Mouse (Mus musculus): Measurements from ENCODE around the gene Mark4. TPM values are rescaled to one million over a fixed set of nuclear protein-coding genes. Genes with fewer than 3 reads are reported as not detected.
A peak's percentile ranks its signal among the peaks of the same experiment; 100 is the strongest.

Gene Mark4
- polyA plus RNA-seq (2012; ENCODE audit: insufficient read depth, insufficient read length, missing spikeins) = 9.8 and 10.9 TPM in 2 replicates

GRCm38 (mm10) chr7:19458591-19459111 lies at the start of gene Mark4:
Mark4 (minus strand) TSS chr7:19458821.
- Histone ChIP-seq H3K4me1 (ENCODE audit: control insufficient read depth, insufficient read depth, insufficient read length, low read length) (peaks cover 12% of the 10 kb centered on the region; the same call in 1 of the 2 replicates), H3K27ac (replicated peaks; ENCODE audit: low read depth, low read length) (peak within 1 kb of the TSS; percentile 82), H3K4me3 (ENCODE audit: insufficient read depth, low read depth, low read length) (peak within 1 kb of the TSS; percentile 90)

GRCm38 (mm10) chr7:19507612-19507981 lies 49.0 kb upstream of the Mark4 start:
- H3K27ac ChIP-seq (replicated peaks; ENCODE audit: low read depth, low read length) = no peak overlapping the region
- H3K4me3 ChIP-seq (ENCODE audit: insufficient read depth, low read depth, low read length) = peak overlapping the region; percentile 95

GRCm38 (mm10) chr7:19506969-19507611 lies 48.5 kb upstream of the Mark4 start:
- Histone ChIP-seq H3K27ac (replicated peaks; ENCODE audit: low read depth, low read length) (no peak overlapping the region), H3K4me1 (ENCODE audit: control insufficient read depth, insufficient read depth, insufficient read length, low read length) (peaks cover 3% of the 10 kb centered on the region), H3K4me3 (ENCODE audit: insufficient read depth, low read depth, low read length) (peak overlapping the region; percentile 95)

More at GRCm38 (mm10) chr7:19507612-19507981, 49.0 kb upstream of the Mark4 start:
- peaks cover 3% of the 10 kb centered on the region for H3K4me1 ChIP-seq (ENCODE audit: control insufficient read depth, insufficient read depth, insufficient read length, low read length)

- H3K4me3 ChIP-seq (ENCODE audit: insufficient read depth, low read depth, low read length) = no peak overlapping the region
- H3K27ac ChIP-seq (replicated peaks; ENCODE audit: low read depth, low read length) = no peak overlapping the region
- H3K4me1 ChIP-seq (ENCODE audit: control insufficient read depth, insufficient read depth, insufficient read length, low read length) = peaks cover 3% of the 10 kb centered on the region
These were observed 47.7 kb upstream of the Mark4 start for GRCm38 (mm10) chr7:19506326-19506725.

- no peak overlapping the region for H3K27ac ChIP-seq (replicated peaks; ENCODE audit: low read depth, low read length)
- H3K4me1 ChIP-seq (ENCODE audit: control insufficient read depth, insufficient read depth, insufficient read length, low read length) = no peaks in the 10 kb centered on the region; the same call in 1 of the 2 replicates
- H3K4me3 ChIP-seq (ENCODE audit: insufficient read depth, low read depth, low read length) = no peak overlapping the region
These were observed 45.0 kb upstream of the Mark4 start for GRCm38 (mm10) chr7:19503481-19504068.

GRCm38 (mm10) chr7:19501658-19502057 lies 43.0 kb upstream of the Mark4 start:
- Histone ChIP-seq H3K27ac (replicated peaks; ENCODE audit: low read depth, low read length) (0 out of 2 replicates have a peak overlapping the region, but pooled peaks have one; percentile 5), H3K4me1 (ENCODE audit: control insufficient read depth, insufficient read depth, insufficient read length, low read length) (no peaks in the 10 kb centered on the region), H3K4me3 (ENCODE audit: insufficient read depth, low read depth, low read length) (no peak overlapping the region)

- H3K4me1 ChIP-seq (ENCODE audit: control insufficient read depth, insufficient read depth, insufficient read length, low read length) = 0 out of 2 replicates have a peak, but pooled peaks cover 2% of the 10 kb centered on the region
- H3K27ac ChIP-seq (replicated peaks; ENCODE audit: low read depth, low read length) = no peak overlapping the region
- H3K4me3 ChIP-seq (ENCODE audit: insufficient read depth, low read depth, low read length) = no peak overlapping the region
These were observed 42.1 kb upstream of the Mark4 start for GRCm38 (mm10) chr7:19500420-19501363.

GRCm38 (mm10) chr7:19498326-19498725 lies 39.7 kb upstream of the Mark4 start:
- H3K27ac ChIP-seq (replicated peaks; ENCODE audit: low read depth, low read length) = no peak overlapping the region
- H3K4me1 ChIP-seq (ENCODE audit: control insufficient read depth, insufficient read depth, insufficient read length, low read length) = 0 out of 2 replicates have a peak, but pooled peaks cover 2% of the 10 kb centered on the region
- no peak overlapping the region for H3K4me3 ChIP-seq (ENCODE audit: insufficient read depth, low read depth, low read length)

GRCm38 (mm10) chr7:19496214-19496555 lies 37.6 kb upstream of the Mark4 start:
- no peak overlapping the region for H3K4me3 ChIP-seq (ENCODE audit: insufficient read depth, low read depth, low read length)
- H3K27ac ChIP-seq (replicated peaks; ENCODE audit: low read depth, low read length) = no peak overlapping the region
- peaks cover 7% of the 10 kb centered on the region for H3K4me1 ChIP-seq (ENCODE audit: control insufficient read depth, insufficient read depth, insufficient read length, low read length)

- H3K4me3 ChIP-seq (ENCODE audit: insufficient read depth, low read depth, low read length) = no peak overlapping the region
- peaks cover 7% of the 10 kb centered on the region for H3K4me1 ChIP-seq (ENCODE audit: control insufficient read depth, insufficient read depth, insufficient read length, low read length)
- no peak overlapping the region for H3K27ac ChIP-seq (replicated peaks; ENCODE audit: low read depth, low read length)
These were observed 37.0 kb upstream of the Mark4 start for GRCm38 (mm10) chr7:19495521-19496213.

- no peak overlapping the region for H3K4me3 ChIP-seq (ENCODE audit: insufficient read depth, low read depth, low read length)
- no peak overlapping the region for H3K27ac ChIP-seq (replicated peaks; ENCODE audit: low read depth, low read length)
- peaks cover 7% of the 10 kb centered on the region for H3K4me1 ChIP-seq (ENCODE audit: control insufficient read depth, insufficient read depth, insufficient read length, low read length)
These were observed 36.3 kb upstream of the Mark4 start for GRCm38 (mm10) chr7:19494751-19495474.

GRCm38 (mm10) chr7:19491731-19492130 lies 33.1 kb upstream of the Mark4 start:
- H3K27ac ChIP-seq (replicated peaks; ENCODE audit: low read depth, low read length) = peak overlapping the region; percentile 41; the same call in 1 of the 2 replicates
- no peak overlapping the region; the same call in 1 of the 2 replicates for H3K4me3 ChIP-seq (ENCODE audit: insufficient read depth, low read depth, low read length)
- peaks cover 7% of the 10 kb centered on the region for H3K4me1 ChIP-seq (ENCODE audit: control insufficient read depth, insufficient read depth, insufficient read length, low read length)

- Histone ChIP-seq H3K4me1 (ENCODE audit: control insufficient read depth, insufficient read depth, insufficient read length, low read length) (peaks cover 6% of the 10 kb centered on the region), H3K4me3 (ENCODE audit: insufficient read depth, low read depth, low read length) (no peak overlapping the region), H3K27ac (replicated peaks; ENCODE audit: low read depth, low read length) (no peak overlapping the region)
These were observed 30.9 kb upstream of the Mark4 start for GRCm38 (mm10) chr7:19489525-19489924.

GRCm38 (mm10) chr7:19486549-19486948 lies 27.9 kb upstream of the Mark4 start:
- H3K4me1 ChIP-seq (ENCODE audit: control insufficient read depth, insufficient read depth, insufficient read length, low read length) = peaks cover 2% of the 10 kb centered on the region
- no peak overlapping the region for H3K27ac ChIP-seq (replicated peaks; ENCODE audit: low read depth, low read length)

More at GRCm38 (mm10) chr7:19486549-19486948, 27.9 kb upstream of the Mark4 start:
- H3K4me3 ChIP-seq (ENCODE audit: insufficient read depth, low read depth, low read length) = no peak overlapping the region

All from brown adipose tissue, adult 24 weeks (tissue).